Mouse (Mus musculus) c-Kit-positive CD71-positive TER-119-negative erythroid progenitor cells, embryonic 14.5 days (primary cell): ENCODE measurements around the gene Pde4b.

Source experiments
- DNase-seq: peaks from one replicate; pipeline ENCODE4 v3.0.0-alpha.2; 2013; ENCODE audit warnings: low read depth

Gene Pde4b

DNA sequence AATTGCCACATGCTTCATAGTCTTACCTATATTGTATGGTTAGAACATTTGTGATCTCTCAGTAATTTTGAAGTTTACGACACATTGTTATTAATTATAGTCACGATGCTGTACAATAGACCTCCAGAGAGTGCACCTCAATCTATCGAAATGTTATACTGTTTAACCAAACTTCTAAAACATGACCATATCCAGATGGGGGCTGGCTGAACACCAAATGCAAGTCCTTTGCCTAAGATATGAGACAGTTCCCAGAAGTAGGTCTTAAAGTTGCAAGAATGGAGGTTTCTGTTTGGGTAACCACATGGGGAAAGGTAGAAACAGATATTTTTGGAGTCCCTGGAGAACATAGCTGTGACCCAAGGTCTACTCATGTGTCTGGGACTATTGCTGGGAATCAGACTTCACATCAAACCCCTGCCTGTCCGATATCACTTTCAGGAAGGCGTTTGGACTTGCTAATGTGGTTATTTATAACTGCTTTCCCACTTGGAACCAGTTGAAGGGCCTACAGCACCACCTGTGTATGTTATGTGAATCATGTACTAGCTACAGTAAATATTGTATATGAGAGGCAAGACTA is 452.3 kb downstream of the Pde4b start:
- DNase-seq = no peak

DNA sequence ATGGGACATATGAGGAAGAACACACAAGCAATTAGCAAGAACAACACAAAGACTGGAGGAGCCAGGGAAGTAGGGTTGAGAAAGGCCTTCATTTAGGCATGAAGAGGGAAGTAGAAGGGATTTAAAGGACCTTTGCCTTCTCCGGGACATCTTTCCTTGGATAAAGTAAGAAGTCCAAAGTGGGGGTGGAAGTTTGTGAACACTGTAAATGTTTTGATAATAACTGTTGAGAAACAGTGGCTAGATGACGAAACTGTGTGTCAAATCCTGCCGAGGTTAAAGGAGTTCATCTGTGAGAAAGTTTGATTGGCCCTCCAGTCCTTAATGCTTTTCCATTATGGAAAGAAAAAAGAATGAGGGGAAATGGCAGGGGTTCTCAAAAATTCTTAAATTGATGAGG is 455.6 kb downstream of the Pde4b start:
- no peak for DNase-seq

DNA sequence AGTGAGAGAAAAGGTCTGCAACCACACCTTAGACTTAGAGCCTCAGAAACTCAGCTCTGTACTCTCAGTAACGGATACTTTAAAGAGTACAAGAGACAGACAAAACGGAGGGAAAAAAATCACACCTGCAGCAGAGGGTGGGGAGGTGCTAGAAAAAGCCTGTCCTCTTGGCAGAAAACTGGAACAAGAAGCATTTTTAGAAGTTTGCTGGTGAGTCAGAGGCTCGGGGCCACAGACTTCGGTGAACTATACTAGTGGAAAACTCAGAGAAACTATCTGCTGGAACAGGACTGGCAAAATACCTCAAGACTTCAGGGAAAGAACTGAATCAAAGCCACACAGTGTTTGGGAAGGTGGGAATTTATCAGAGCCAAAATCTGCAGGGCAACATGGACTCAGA is 457.9 kb downstream of the Pde4b start:
- DNase-seq = no peak

DNA sequence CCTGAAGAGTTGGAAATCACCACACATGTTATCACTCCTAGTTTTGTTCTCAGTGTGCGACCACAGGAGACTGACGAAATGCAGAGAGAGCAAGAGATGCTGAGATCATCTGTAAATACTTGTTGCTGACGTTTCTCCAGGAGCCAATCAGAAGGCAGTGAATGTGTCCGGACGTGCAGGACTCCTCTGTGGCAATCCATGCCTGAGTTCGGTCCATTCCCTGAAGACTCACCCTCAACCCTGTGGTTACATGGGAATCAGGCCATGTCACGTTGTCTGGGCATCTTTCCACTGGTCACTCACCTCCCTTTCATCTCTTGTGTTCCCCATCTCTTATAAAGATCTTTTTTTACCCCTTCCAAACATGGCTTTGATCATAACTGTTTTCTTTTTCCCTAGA is 468.2 kb downstream of the Pde4b start:
- DNase-seq = no peak

DNA sequence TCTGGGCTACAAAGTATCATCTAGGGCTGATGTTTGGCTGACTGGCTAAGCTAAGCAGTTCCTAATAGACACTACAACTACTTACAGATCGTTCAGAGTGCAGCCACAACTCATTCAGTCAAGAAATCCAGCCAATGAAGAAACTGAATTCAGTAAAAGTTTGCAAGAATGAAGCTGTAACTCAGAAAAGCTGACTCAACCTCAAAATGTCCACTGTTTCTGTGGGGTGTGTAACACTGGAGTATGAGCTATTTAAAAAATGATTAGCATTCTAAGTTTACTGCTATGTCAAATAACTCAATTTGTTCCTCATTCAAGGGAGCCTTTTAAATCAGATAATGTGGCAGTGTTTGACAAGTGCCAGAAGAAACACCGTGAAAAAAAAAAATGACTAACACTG is 469.7 kb downstream of the Pde4b start:
- DNase-seq = no peak

DNA sequence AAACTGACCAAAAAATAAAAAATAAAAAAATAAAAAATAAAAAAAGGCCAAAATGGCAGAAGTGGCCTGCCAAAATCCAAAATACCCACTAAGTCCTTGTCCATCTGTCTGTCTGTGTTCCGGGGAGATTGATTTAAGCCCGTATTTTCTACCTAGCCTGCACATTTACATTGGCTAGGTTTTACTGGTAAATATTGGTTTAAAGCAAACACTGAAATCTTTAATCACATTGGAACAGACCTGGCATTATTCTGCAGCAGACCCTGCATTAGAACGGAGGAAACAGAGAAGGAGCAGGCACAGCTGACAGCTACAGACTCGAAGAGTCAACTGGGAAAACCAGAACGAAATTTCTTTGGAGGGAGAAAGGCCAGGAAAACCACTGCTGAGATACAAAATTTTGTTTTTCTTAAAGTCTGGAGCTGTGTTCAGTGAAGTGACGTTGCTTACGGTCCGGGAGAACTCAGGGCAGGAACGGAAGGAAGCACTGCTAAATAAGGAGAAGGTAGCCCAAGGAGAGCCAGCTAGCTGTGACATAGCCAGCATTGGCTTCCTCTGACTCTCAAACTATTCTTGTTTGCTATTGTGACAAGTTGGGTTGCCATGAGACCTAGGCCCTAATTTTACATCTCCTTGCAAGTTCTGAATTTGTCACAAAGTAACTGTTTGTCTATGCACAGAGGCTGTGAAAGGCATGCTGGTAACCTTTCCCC is 470.3 kb downstream of the Pde4b start:
- no peak for DNase-seq

DNA sequence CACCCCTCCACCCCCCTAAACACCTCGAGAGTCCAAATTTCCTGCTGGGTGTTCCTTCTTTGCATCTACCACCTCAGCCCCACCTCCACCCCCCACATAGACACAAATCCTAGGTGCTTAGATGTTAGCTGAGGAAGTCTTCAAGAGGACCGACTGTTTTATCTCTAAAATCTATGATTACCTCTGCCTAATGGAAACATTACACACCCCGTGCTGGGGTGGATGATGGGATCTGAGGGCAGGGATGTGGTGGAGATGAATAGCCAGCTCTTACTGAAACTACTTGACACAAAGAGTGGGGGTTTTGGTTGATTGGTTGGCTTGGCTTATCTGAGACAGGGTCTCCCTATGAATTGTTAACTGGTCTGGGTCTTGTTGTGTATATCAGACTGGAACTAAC is 471.0 kb downstream of the Pde4b start:
- no peak for DNase-seq

DNA sequence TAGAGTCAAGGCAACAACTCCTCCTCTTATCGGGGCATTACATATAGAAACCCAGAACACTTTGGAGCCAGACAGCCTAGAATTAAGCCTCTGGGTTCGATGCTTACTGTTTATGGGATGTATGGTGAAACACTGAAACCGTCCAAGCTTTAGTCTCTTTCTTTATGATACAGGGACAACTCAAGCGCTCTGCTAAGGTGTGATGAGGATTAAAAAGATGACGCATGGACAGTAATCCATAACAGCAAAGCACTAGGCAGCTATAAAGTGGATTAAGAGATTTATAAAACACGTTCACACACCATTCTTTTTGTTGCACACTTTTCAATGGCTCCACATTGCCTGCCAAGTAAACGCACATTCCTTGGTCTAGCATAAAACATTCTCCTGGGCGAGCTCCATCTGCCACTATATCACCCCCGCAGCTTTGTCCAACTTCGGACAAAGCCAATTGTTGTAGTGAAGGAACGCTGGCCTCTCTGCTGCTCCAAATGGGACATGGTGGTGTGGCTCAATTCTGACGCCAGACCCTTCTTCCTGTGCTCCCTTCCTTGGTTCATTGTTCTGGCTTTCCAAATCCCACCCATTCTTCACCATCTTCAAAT is 473.4 kb downstream of the Pde4b start:
- DNase-seq = no peak

DNA sequence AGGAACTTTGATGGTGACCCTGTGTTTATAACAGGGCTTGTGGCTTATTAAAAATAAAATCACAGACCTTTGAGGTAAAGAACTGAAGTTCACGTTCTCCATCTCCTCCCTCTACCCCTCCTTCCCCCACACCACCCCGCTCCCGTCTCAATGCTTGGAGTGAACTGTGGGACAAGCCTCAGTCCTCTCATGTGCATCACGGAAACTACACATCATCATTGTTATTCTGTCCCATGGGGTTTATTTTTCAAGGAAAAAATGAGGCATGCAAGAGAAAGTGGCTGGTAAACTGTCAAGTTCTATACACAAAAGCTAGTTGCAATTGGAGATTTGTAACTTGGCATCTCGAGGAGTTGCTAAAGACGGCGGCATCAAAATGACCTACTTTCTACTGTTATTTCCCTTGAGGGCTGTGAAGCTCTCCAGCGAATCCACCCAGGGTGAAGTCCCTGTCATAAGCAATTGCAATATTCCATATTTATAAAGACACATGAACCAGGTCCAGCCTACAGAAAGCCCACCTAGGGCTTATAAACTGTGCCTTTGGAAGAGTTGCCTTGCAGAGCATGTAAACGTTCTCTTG is 476.0 kb downstream of the Pde4b start:
- no peak for DNase-seq

DNA sequence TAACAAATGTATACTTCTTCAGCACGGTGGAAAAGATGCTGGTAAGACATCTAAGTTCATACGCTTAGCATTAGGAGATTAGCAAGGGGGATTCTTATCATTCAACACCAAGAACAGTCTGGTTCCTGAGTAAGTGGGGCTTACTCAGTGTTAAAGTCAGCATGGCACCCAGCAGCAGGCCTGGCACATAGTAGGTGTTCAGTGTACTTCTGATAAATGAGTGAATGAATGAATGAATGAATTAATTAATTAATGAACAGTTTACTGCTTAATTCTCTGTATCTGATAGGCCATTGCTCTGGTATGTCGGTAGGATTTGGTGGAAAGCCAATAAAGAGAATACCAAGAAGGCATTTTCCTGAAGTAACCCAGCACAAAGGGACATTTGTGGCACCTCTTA is 476.9 kb downstream of the Pde4b start:
- DNase-seq = no peak

DNA sequence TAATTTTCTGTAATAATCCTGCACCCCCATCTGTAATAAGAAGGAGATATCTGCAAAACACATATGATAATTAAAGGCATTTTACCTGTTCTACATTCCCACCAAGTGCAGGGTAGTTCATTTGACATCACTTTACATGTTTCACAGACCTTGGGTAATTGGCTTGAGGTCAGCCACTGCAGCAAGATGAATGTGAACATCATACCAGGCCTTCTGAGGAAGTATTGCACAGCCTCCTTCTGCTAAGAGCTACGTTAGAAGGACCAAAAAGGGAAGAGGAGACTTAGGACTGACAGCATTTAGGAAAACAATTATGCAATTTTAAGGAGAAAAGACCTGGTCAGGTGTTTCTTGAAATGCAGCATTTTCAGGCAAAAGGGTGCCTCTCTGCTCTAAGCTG is 479.1 kb downstream of the Pde4b start:
- DNase-seq = no peak

DNA sequence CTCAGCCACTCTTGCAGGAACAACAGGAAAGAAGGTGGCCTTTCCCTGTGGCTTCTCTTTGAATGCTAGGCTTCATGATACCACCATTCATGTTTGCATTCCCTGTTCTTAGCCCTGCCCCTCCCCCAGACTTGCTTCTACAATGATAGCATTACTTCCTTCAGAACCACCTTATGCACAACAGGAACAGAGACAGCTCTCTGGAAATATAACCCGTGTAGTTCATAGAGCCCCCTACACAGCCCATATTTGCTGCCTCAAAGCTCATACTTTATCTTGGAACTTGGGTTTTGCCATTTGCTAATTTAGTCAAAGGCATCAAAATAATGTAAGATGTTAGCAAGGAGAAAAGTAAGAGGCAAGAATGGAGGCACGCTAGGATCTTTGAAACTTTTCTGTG is 479.8 kb downstream of the Pde4b start:
- DNase-seq = no peak

DNA sequence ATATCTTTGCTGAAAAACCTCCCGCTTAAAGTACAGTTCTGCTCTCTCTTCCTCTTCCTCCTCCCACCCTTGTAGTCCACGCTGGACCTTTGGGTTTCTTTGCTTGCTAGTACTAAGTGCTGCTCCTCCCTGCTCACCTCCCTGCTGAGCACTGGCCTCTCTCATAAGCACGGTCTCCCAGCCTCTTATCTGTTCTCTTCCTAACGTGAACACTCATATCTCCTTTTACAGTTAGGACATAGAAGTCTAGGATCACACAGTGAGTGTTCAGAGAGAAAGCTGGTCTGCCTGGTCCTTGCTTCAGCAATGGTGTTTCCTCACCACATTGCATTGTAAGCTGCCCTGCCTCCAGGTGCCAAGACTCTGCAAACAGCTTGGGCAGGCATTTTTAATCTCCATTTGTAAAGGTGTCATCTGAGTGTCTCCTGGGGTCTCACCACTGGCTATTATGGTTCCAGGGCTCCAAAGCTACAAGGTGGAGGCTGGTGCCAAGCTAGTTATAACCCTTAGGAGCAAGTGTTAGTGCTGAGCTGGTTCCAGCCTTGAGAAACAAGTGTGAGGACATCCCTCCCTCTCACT is 480.4 kb downstream of the Pde4b start:
- DNase-seq = no peak

DNA sequence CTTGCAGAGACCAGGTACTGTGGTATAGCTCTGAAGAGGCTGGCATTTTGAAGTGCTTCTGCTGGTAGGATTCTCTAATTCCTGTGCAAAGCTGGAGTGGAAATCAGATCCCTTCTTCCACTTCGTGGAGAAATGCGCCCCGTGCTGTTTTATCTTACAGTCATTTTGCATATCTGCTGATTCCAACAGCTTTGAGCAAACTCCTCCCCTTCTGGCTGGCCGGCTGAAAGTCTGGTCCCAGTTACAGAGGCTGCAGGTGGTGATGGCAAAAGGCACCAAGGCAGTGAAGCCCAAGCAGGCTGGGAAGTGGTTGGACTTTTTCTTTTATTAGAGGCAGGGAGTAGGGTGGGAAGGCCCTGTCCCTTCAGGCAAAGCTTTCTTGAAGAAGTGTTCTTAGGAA is 481.2 kb downstream of the Pde4b start:
- DNase-seq = peak; percentile 58

DNA sequence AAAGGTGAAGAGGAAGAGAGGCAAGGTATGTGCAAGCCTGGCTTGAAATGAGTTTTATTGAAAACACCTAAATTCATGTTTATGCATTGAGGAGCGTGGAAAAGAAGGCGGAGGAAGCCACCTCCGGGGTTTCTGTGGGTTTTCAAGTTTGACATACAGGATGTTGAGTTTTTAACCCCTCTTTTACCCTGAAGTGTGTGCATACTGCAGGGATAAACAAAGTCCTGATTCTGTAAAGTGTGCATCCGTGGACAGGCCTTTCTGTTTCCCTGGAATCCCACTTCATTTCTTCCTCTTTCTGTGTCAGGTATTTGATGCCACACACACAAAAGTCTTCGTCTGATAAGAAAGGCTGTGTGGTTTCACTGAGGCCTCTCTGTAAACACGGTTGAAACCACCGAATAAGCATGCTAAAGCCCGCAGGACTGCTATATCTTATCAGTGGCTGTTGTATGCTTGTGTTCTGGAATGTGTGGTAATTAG is 481.8 kb downstream of the Pde4b start:
- DNase-seq = no peak

DNA sequence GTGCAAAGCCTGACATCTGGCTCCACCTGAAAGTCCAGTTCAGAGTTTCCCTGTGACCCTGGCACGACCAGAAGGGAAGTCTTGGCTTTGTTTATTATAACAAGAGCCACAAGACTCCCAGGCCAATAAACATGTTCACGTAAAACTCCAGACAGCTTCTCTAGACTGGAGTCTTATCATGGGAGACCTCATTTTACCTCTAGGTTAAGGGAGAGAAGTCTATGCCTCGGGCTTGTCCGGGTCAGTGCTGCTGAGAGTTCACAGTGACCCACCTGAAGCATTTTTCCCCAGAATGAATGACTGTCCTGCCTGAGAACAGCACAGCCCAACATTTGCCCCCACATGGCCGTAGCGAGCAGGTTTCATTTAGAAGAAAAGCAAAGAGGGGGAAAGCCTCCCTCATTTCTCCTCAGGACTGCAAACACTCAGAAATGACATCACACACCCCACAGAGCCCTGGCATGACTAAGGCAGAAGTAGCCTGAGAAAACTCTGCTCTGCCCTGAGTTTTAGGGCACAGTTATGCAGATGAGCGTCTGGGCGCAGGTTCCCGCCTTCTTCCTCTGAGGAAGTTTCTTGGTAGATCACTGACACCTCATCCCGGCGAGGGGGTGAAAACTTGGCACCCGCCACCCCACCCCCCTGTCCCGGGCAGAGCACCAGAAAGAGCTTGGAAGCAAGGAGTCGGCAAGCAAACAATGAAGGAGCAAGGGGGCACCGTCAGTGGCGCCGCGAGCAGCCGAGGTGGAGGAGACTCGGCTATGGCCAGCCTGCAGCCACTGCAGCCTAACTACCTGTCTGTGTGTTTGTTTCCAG is 482.8 kb downstream of the Pde4b start:
- DNase-seq = peak; percentile 60

DNA sequence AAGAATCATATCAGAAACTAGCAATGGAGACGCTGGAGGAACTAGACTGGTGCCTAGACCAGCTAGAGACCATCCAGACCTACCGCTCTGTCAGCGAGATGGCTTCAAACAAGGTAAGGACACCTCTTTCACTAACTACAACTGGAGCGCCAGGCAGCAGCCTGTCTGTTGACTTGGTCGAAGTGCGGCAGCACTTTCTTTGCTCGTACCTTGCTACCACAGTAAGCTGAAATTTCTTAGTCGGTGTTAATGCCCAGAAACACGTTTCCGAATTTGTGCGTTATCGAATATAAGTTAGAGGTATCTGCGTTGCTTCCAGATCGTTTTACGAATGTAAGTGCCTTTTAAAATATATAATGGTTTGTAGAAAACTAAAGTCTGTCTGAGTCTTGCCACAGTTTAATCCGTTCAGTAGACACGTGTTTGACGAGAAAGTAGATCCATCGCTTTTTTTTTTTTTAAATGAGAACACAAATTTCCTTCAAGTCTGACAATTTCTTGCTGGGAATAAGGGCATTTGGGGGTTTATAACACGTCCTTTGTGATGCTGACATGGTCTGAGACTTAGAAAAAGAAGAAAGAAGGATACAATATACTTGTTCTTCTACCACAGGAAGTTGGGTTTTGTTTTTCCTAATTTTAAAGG is 483.5 kb downstream of the Pde4b start:
- no peak for DNase-seq

DNA sequence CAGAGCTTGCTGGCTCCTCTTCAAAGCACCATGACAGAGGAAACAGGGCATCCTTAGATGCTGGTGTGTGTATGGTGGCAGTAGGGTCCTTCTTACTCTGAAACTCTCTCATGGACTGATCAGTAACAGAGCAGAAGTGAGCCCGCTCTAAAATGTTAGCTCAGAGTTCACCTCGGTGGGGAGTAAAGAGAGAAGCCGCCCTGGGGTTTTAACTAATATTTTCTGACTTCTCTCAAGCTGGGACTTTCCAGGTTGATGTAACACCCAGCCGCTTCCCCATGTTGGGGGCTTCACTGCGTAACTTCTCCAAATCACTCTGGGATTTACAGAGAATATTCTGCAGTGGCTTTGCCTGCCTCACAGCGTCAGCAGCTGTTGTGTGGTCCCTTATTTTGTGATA is 484.7 kb downstream of the Pde4b start:
- no peak for DNase-seq

DNA sequence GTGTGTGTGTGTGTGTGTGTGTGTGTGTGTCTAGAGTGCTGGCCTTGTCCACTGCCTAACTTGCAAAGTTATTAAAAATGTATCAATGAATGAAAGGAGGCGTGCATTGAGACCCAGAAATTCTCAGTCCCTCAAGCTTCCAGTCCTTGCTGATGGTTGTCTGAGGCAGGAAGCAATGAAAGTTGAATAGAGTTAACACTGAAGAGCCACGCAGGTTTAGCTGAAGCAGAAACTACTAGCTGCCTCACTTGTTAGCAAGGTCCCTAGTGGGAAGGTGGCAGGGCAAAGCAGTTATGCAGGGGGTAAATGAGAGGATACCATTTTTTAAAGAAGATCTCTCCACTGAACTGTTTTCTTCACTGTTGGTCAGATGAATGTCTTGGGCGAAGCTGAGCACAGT is 485.2 kb downstream of the Pde4b start:
- DNase-seq = no peak

DNA sequence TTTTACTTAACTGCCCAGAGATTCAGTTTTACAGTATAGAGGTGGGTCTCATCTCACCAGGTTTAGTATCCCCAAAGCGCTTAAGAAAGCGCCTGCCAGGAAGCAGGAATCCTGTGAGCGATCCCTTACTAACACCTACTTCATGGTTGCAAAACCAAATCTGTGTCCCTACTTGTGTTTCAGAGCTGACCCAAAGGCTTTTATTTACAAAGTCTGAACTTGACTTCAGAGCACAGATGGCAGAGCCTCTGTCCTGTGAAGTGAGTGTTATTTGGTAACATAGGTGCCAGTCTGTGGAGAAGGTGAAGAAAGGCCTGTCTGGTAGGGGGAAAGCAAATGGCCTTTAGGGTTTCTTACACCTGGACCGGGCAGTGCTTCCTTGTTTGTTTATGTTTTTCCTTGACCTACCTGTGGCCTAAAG is 486.0 kb downstream of the Pde4b start:
- DNase-seq = no peak

DNA sequence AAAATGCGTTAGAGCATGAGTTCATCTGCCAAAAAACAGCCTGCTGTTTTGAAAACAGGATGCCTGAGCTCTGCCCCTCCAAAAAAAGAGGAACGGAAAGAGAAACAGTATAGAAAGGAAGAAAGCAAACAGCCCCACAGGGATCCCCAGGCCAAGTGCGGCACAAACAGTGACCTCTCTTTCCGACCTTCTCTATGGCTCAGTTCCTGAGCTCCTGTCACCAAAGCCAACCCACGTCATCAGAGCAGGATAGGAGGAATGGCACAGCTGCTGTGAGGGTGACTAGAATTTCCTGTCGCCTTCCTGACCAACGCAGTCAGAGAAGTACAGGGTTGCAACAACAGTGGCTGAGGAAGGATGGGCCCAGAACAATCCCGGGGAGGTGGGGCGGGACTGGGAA is 486.9 kb downstream of the Pde4b start:
- DNase-seq = no peak
